Mouse (Mus musculus) cerebellum, postnatal 25 days (tissue): ENCODE data around the gene Fam57b.

Experiments used
- DNase-seq, 2 experiments: peaks; one replicate each; pipeline ENCODE4 v3.0.0; 2021; ENCODE audit warnings: mixed read lengths in 2 of 2

The Fam57b gene

GRCm38 (mm10) chr7:126797411-126798126 is at the start of gene Fam57b:
TSS of gene Fam57b (plus strand) at chr7:126797668.
- peak; percentile 67 to 70 for DNase-seq

GRCm38 (mm10) chr7:126748824-126749223 is 48.6 kb upstream of the Fam57b start:
- no peak for DNase-seq

- no peak for DNase-seq
These were observed 47.7 kb upstream of the Fam57b start for GRCm38 (mm10) chr7:126749582-126750343.

- DNase-seq, result peak; percentile 84 to 89
These were observed 42.6 kb upstream of the Fam57b start for GRCm38 (mm10) chr7:126754866-126755265.

- peak in 1 of 2 experiments; percentile 24 for DNase-seq
These were observed 38.9 kb upstream of the Fam57b start for GRCm38 (mm10) chr7:126758539-126758938.

- peak; percentile 90 to 94 for DNase-seq
These were observed 38.3 kb upstream of the Fam57b start, which contains the start of gene Mapk3 for GRCm38 (mm10) chr7:126759050-126759671. TSS of gene Mapk3 (plus strand) at chr7:126759601.

- DNase-seq, result peak in 1 of 2 experiments; percentile 36
These were observed 37.6 kb upstream of the Fam57b start for GRCm38 (mm10) chr7:126759672-126760390.

- peak; percentile 77 to 81 for DNase-seq
These were observed 37.1 kb upstream of the Fam57b start for GRCm38 (mm10) chr7:126760391-126760802.

GRCm38 (mm10) chr7:126760956-126761355 is 36.5 kb upstream of the Fam57b start:
- DNase-seq, result peak in 1 of 2 experiments; percentile 27

GRCm38 (mm10) chr7:126761529-126762067 is 35.9 kb upstream of the Fam57b start:
- DNase-seq, result no peak

- DNase-seq, result peak; percentile 28 to 33
These were observed 34.9 kb upstream of the Fam57b start for GRCm38 (mm10) chr7:126762471-126763008.

- DNase-seq, result no peak
These were observed 31.9 kb upstream of the Fam57b start for GRCm38 (mm10) chr7:126765540-126765939.

- peak in 1 of 2 experiments; percentile 23 for DNase-seq
These were observed 31.3 kb upstream of the Fam57b start, which contains the start of gene Gdpd3 for GRCm38 (mm10) chr7:126766201-126766600. TSS of gene Gdpd3 (plus strand) at chr7:126766334.

GRCm38 (mm10) chr7:126767001-126767400 is 30.5 kb upstream of the Fam57b start:
- DNase-seq, result no peak

- DNase-seq, result no peak
These were observed 26.7 kb upstream of the Fam57b start for GRCm38 (mm10) chr7:126770784-126771183.

- no peak for DNase-seq
These were observed 24.1 kb upstream of the Fam57b start for GRCm38 (mm10) chr7:126773351-126773750.

- no peak for DNase-seq
These were observed 23.0 kb upstream of the Fam57b start for GRCm38 (mm10) chr7:126774463-126774862.

- DNase-seq, result peak; percentile 8 to 16
These were observed 22.1 kb upstream of the Fam57b start for GRCm38 (mm10) chr7:126775185-126775977.

- DNase-seq, result peak in 1 of 2 experiments; percentile 26
These were observed 21.6 kb upstream of the Fam57b start for GRCm38 (mm10) chr7:126775978-126776234.

GRCm38 (mm10) chr7:126776598-126777057 is 20.8 kb upstream of the Fam57b start, which contains the start of gene Ypel3:
TSS of gene Ypel3 (plus strand) at chr7:126776955.
- DNase-seq, result peak; percentile 97 to 99

- DNase-seq, result peak; percentile 57
These were observed 20.0 kb upstream of the Fam57b start for GRCm38 (mm10) chr7:126777476-126777875.
